Mouse (Mus musculus) kidney, adult 9 months (tissue): ENCODE data around the gene Zpr1.
A peak's percentile ranks its signal among the peaks of the same experiment; 100 is the strongest.

Experiments
- DNase-seq: peaks from one replicate; pipeline ENCODE4 v3.0.0; 2022

The Zpr1 gene

GRCm38 (mm10) chr9:46272677-46273454 lies at the start of gene Zpr1:
TSS of gene Zpr1 (plus strand) at chr9:46273064.
- peak; percentile 93 for DNase-seq

GRCm38 (mm10) chr9:46223090-46223489 lies 49.8 kb upstream of the Zpr1 start:
- peak; percentile 37 for DNase-seq

GRCm38 (mm10) chr9:46224101-46224500 lies 48.8 kb upstream of the Zpr1 start:
- peak; percentile 47 for DNase-seq

GRCm38 (mm10) chr9:46224945-46225660 lies 47.8 kb upstream of the Zpr1 start:
- DNase-seq = peak; percentile 52

- no peak for DNase-seq
Measured at GRCm38 (mm10) chr9:46227064-46227614, 45.7 kb upstream of the Zpr1 start.

- DNase-seq = no peak
Measured at GRCm38 (mm10) chr9:46228491-46228890, 44.4 kb upstream of the Zpr1 start, which contains the start of gene Apoa1. TSS of gene Apoa1 (plus strand) at chr9:46228580.

- peak; percentile 94 for DNase-seq
Measured at GRCm38 (mm10) chr9:46229573-46230449, 43.1 kb upstream of the Zpr1 start.

- DNase-seq = no peak
Measured at GRCm38 (mm10) chr9:46230450-46230975, 42.4 kb upstream of the Zpr1 start.

- DNase-seq = peak; percentile 78
Measured at GRCm38 (mm10) chr9:46235196-46235595, 37.7 kb upstream of the Zpr1 start.

- no peak for DNase-seq
Measured at GRCm38 (mm10) chr9:46235596-46235648, 37.4 kb upstream of the Zpr1 start, which contains the start of gene Apoc3. TSS of gene Apoc3 (minus strand) at chr9:46235636.

- DNase-seq = peak; percentile 67
Measured at GRCm38 (mm10) chr9:46235649-46236048, 37.2 kb upstream of the Zpr1 start.

GRCm38 (mm10) chr9:46238850-46239249 lies 34.0 kb upstream of the Zpr1 start:
- no peak for DNase-seq

GRCm38 (mm10) chr9:46240526-46241153 lies 32.2 kb upstream of the Zpr1 start, which contains the start of gene Apoa4:
TSS of gene Apoa4 (plus strand) at chr9:46240696.
- peak; percentile 54 for DNase-seq

GRCm38 (mm10) chr9:46241818-46242217 lies 31.0 kb upstream of the Zpr1 start:
- DNase-seq = no peak

GRCm38 (mm10) chr9:46243122-46243521 lies 29.7 kb upstream of the Zpr1 start:
- DNase-seq = no peak

GRCm38 (mm10) chr9:46243584-46243983 lies 29.3 kb upstream of the Zpr1 start:
- no peak for DNase-seq

GRCm38 (mm10) chr9:46246752-46247324 lies 26.0 kb upstream of the Zpr1 start:
- peak; percentile 71 for DNase-seq

- DNase-seq = no peak
Measured at GRCm38 (mm10) chr9:46256177-46256576, 16.7 kb upstream of the Zpr1 start.

- DNase-seq = no peak
Measured at GRCm38 (mm10) chr9:46256658-46257385, 16.0 kb upstream of the Zpr1 start.

- DNase-seq = no peak
Measured at GRCm38 (mm10) chr9:46257546-46257945, 15.3 kb upstream of the Zpr1 start.

GRCm38 (mm10) chr9:46259111-46259510 lies 13.8 kb upstream of the Zpr1 start:
- no peak for DNase-seq

GRCm38 (mm10) chr9:46261131-46261530 lies 11.7 kb upstream of the Zpr1 start:
- no peak for DNase-seq
